Mouse (Mus musculus) retina, postnatal 1 day (tissue): Measurements from ENCODE around the gene Impg2.

Experiments
- DNase-seq: peaks from one replicate; pipeline ENCODE4 v3.0.0-alpha.2; 2012

Gene Impg2

DNA sequence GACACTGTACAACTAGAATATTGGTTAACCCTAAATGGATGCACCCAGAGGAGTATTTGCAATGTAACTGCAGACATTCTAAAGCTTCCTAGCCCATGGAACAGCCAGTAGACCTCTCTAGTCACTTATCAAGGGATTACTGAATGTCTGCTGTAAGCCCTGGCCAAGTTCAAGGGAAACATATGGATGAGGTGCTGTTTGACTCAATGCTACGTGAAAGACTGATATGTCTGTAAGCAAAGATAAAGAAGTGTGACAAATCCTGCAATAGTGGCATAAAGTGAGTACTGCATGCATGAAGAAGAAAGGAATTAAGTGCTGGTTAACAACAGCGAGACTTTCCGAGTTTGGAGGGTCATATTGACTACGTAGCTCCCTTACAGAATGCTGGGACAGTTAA, 100.1 kb downstream of the Impg2 start:
- DNase-seq = no peak

GRCm38 (mm10) chr16:56307575-56307974, 103.5 kb downstream of the Impg2 start:
- DNase-seq = no peak

DNA sequence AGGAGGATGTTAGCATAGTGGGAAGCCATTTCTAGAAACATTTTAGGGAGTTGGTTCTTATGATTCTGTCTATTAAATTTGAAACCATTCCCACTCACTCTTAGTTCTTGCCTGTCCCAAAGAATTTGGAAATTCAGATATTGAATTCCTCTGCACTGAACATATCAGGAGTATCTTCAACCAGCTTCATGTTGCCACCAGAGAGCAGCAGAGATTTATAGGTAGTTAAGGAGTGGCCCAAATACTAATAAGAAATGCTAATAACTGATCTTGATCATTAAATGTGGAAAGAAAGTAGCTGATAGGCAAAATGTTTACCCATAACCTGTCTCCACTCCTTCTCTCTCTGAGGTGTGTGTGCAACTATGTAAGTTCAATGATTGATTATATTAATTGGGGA, 107.2 kb downstream of the Impg2 start:
- no peak for DNase-seq
